Mouse (Mus musculus) right cerebral cortex, adult 2 months (tissue): ENCODE measurements around the gene Naa11.

Experiments used
- DNase-seq, 2 experiments: peaks; one replicate each; pipeline ENCODE4 v3.0.0; 2021 to 2022; ENCODE audit warnings: low spot score in 2 of 2

The Naa11 gene

DNA sequence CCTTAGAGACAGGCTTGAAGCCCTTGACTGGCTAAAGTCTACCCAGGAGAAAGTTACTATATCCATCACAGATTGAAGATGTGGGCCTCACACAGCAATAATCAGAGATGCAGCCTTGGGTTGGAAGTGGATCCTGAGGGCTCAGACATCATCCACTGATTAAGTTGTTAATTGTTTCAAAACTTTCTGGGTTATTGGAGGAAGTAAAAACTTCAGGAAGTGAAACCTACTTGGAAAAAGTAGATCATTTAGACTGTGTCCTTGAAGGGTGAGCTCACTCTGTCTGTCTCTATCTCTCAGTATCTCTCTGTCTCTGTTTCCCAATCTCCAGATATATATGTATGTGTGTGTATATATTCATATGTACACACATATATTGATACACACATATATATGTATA lies 47.0 kb downstream of the Naa11 start:
- no peak for DNase-seq

DNA sequence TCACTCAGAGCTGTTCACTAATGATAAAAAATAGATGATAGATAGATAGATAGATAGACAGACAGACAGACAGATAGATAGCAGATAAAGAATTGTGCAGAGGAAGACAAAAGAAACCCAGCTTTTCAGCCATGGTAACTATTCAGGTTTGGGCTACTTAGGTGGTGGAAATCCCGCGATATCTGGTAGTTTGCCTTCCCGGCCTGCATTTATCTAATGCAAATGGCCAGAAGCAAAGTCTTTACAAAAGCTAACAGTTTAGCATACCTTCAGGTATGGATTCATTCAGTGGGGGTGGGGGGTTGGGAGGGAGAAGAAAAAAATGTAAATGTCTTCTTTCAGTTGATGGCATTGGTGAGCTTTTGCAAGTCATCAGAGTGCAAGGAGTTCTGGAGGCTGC lies 48.0 kb downstream of the Naa11 start:
- no peak for DNase-seq

DNA sequence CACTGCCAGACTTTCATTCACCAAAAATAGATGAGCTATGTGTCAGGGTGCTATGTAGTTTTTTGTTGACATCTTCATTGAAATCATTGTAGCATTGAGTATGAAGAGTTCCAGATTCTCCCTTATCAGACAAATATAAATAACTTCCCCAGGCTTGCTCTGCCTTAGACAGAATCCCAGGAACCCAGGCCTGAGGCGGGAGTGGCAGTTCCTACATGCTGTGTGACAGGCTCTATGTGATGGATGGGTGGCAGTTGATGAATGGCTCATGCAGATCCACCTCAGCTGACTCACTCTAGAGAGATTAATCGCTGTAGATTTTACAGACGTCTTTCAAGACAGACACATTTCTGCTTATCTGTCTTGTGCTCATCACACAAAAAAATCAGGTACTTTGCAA lies 57.4 kb downstream of the Naa11 start:
- no peak for DNase-seq
